Mouse (Mus musculus) 416B (cell line): ENCODE measurements around the gene C2cd3.

Source experiments
- DNase-seq: peaks from one replicate; pipeline ENCODE4 v3.0.0; 2011; ENCODE audit warnings: low read depth

Gene C2cd3

DNA sequence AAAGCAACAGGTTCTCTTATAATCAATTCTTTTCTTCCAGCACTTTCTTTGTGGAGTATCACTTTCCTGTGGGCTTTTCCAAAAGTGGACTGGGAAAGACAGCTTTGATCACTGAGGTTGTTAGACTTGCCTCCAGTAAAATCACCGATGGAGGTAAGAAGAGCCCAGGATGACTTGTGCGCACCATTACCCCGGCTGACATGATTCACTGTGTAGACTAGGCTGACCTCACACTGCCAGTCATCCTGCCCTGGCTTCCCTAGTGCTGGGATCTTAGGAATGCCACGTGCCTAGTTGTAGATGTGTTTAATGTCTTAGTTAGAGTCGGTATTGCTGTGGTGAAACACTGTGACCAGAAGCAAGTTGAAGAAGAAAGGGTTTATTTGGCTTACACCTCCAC lies 35.6 kb downstream of the C2cd3 start:
- no peak for DNase-seq

- DNase-seq = no peak
Observed at GRCm38 (mm10) chr7:100408684-100409083, 36.7 kb downstream of the C2cd3 start.

DNA sequence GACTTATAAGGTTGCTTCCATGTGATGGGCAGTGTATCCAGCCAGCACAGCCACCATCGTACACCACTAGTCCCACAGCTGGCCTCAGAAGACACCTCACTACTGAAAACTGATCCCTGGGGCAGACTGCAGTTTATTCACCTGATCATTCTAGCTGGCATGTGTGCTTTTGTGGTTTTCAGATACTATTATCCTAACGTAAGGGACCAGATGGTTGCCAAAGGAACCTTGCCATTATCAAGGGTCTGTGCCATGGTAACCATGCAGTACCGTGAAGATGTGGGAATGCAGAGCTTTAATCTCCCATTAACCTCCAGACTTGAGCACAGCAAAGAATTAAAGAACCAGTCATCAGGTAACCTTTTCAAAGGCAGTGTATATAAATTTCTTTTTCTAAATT lies 53.8 kb downstream of the C2cd3 start:
- no peak for DNase-seq

DNA sequence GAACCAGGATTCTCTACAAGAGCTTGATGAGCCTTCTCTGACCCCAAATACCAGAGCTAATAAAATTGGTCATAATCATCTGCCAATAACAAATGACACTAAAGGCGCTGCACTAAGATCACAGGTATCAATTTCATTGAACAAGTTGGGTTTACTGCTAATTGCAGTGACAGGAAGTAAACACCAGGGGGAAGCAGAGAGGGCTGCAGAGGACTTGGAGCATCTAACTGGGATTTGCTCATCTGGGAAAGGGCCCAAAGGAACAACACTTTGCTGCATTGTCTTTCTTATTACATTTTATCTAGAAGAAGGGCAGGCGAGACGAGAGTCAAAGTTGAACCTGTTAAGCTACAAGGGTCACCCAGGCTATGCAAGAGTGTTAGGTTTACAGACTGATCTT lies 57.1 kb downstream of the C2cd3 start:
- peak; percentile 66 for DNase-seq

- peak; percentile 60 for DNase-seq
Observed at GRCm38 (mm10) chr7:100429911-100430310, 57.9 kb downstream of the C2cd3 start.

GRCm38 (mm10) chr7:100431103-100431502 lies 59.1 kb downstream of the C2cd3 start:
- DNase-seq = peak; percentile 60

DNA sequence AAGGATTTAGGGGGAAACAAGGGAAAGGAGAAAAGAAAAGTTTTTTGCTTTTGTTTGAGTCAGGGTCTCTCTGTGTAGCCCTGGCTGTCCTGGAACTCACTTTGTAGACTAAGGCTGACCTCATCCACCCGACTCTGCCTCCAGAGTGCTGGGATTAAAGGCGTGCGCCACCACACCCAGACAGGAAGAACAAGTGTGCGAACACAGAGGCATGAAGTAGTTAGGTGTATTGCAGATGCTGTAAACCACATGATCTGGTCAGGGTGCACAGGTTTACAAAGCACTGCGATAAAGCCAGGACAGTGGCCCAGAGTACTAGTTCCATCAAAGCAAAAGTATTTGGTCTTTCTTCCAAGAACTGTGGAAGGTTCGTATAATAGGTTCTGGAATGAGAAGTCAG lies 61.3 kb downstream of the C2cd3 start:
- DNase-seq = no peak

DNA sequence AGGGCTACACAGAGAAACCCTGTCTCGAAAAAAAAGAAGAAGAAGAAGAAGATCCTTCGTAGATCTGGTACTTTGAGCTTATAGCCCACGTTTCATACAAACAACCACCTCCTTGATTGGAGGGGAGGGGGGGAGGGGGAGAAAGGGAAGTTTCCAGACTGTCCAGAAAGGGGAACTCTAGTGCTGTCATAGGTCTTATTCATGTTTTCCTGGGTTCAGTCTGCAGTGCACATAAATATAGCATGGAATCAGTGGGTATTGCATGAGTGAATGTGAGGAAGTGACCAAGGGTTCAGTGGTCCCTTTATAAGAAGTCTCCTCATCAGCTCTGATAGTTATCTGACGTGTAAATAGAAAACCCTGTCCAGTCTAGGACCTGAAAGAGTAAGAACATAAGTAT lies 71.7 kb downstream of the C2cd3 start:
- DNase-seq = peak; percentile 68

DNA sequence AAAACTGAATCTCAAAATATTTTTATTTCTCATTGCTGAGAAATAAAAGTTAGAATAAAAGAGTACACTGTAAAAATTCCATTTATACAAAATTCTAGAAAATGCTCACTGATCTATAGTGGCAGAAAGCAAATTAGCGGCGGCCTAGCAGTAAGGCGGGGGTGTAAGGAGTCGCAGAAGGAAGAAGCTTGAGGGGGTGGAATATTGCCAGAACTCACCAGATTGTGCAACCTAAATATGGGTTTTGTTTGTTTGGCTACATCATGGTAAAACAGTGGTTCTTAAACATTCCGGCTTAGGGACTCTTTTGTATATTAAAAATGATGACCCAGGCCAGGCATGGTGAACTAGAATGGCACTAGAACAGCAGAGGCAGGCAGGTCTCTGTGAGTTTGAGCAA lies 74.2 kb downstream of the C2cd3 start:
- DNase-seq = no peak

GRCm38 (mm10) chr7:100448530-100448929 lies 76.5 kb downstream of the C2cd3 start:
- DNase-seq = no peak

DNA sequence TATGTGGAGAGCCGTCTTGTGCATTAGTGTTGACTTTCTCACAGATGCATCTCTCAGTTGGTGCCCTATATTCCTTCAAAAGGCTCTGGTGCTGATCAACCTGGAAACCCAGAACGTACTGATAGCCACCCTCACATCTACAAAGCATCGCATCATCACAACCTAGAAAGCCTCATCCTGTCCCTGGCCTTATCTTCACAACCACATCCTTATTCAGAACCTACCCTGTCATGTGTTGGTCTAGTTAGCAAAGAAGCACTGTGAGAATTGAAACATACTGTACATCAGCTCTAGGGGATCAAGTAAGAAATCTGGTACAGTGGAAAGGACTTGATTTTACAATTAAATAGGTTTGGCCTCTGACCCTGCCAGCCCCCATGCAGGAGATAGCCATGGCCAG lies 77.0 kb downstream of the C2cd3 start:
- peak; percentile 90 for DNase-seq

- DNase-seq = no peak
Observed at GRCm38 (mm10) chr7:100458153-100458552, 86.1 kb downstream of the C2cd3 start.

- no peak for DNase-seq
Observed at GRCm38 (mm10) chr7:100459862-100460261, 87.8 kb downstream of the C2cd3 start.

DNA sequence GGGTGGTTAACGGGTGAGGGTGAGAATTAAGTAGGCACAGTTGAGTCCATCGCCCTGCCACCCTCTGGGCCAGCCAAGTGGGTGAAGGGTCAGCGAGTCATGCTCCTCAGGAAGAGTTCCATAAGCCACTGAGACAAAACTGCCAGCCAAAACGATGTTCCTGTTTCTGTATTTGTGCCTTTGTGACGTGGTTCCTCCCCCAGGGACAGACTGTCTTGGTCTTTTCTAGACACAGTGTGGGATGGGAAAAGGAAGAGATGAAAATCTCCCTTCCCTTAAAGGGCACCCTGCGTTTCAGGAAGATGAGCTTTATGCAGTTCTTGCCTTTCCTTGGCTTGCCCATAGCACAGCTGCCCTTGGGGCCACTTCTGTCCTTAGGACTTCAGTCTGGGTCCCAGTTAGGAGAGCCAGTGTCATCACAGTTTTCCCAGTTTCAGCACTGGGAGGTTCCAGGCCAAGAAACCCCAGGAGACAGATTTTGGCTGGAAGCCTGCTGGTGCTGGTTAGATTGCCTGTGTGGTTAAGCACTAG lies 89.7 kb downstream of the C2cd3 start:
- peak; percentile 85 for DNase-seq

GRCm38 (mm10) chr7:100463194-100463593 lies 91.2 kb downstream of the C2cd3 start:
- DNase-seq = no peak

GRCm38 (mm10) chr7:100463757-100464156 lies 91.7 kb downstream of the C2cd3 start:
- no peak for DNase-seq

- no peak for DNase-seq
Observed at GRCm38 (mm10) chr7:100464248-100464647, 92.2 kb downstream of the C2cd3 start.

DNA sequence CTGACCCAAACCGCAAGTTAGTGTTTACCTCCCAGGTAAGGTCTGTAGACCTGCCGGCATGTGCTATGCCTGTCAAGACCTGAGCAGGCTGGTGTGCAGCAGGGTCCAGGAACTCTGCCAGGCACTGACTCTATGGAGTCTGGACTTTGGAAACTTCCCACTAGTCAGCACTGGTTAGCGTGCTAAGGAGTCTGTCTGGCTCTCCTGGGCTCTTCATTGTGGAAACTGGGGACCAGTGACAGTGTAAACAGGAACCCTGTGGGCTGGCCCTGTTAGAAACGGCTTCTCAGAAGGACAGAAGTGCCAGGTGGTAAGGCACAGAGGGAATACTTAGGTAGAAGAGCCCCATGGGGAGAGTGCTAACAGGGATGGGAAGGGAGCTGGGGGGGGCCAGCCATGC lies 93.2 kb downstream of the C2cd3 start:
- DNase-seq = no peak

- peak; percentile 35 for DNase-seq
Observed at GRCm38 (mm10) chr7:100465656-100466309, 93.8 kb downstream of the C2cd3 start.

GRCm38 (mm10) chr7:100466781-100467510 lies 94.9 kb downstream of the C2cd3 start:
- no peak for DNase-seq

- no peak for DNase-seq
Observed at GRCm38 (mm10) chr7:100468761-100469160, 96.7 kb downstream of the C2cd3 start.

DNA sequence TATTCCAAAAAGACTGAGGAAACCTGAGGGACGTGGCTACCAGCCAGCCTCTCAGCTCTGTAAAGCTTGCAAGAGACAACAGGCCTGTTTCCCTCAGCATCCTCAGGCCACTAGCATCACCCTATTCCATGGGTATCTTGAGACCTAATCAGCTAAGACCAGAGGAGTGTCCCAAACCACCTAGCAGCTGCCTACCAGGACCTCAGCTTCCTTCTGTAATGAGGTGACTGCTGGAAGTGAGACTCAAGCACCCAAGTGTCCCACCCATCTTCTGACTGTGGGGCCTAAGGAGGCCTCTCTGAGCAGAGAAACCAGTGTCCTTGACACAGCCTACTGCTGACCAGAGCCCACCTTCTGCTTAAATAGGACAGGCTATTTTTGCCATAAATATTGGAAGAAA lies 97.5 kb downstream of the C2cd3 start:
- no peak for DNase-seq

GRCm38 (mm10) chr7:100470796-100471406 lies 98.9 kb downstream of the C2cd3 start:
- no peak for DNase-seq
